Mouse (Mus musculus): ENCODE measurements at regions not wholly inside any gene's neighbourhood (a gene's known extent, or its start where the extent isn't known, plus 50 kb on each side); places are given as distances from the start of the nearest gene placed in this dataset.

GRCm38 (mm10) chr6:97718184-97718910, 88.5 kb upstream of the Mitf start:
- no peak for TF ChIP-seq USF2 (conservative IDR thresholded peaks at IDR 0.05; ENCODE audit: low read depth, low read length)
- TF ChIP-seq POLR2A (IDR thresholded peaks at IDR 0.05; ENCODE audit: low read depth, low read length), result no peak
- no peak for TF ChIP-seq MAX (IDR thresholded peaks at IDR 0.05; ENCODE audit: low read length)
- no peak for TF ChIP-seq E2F4 (IDR thresholded peaks at IDR 0.05; ENCODE audit: insufficient replicate concordance, low read depth, low read length)
- TF ChIP-seq NELFE (IDR thresholded peaks at IDR 0.05; ENCODE audit: low read depth, low read length), result no peak
- no peak for TF ChIP-seq MAFK (IDR thresholded peaks at IDR 0.05; ENCODE audit: insufficient replicate concordance, low read length)
- no peak for TF ChIP-seq EP300 (IDR thresholded peaks at IDR 0.05; ENCODE audit: low read length)
- no peak for TF ChIP-seq MEF2A (IDR thresholded peaks at IDR 0.05; ENCODE audit: borderline replicate concordance, low read depth, low read length)
- TF ChIP-seq KAT2A (IDR thresholded peaks at IDR 0.05; ENCODE audit: insufficient replicate concordance, low read length), result no peak
- no peak for TF ChIP-seq JUND (conservative IDR thresholded peaks at IDR 0.05; ENCODE audit: low read depth, low read length)
- no peak for TF ChIP-seq CTCF (conservative IDR thresholded peaks at IDR 0.05 in 1 of 2, IDR thresholded peaks at IDR 0.05 in 1 of 2; ENCODE audit: low read depth in 2 of 2, low read length in 2 of 2)
- TF ChIP-seq POLR2AphosphoS2 (IDR thresholded peaks at IDR 0.05; ENCODE audit: low read depth, low read length), result no peak
- no peak for TF ChIP-seq USF1 (IDR thresholded peaks at IDR 0.05; ENCODE audit: low read depth, low read length)
- TF ChIP-seq CHD2 (IDR thresholded peaks at IDR 0.05; ENCODE audit: low read length), result no peak
